Mouse (Mus musculus) c-Kit-negative CD71-positive TER-119-positive erythroid progenitor cells, embryonic 14.5 days (primary cell): ENCODE measurements around the gene Olfr1275.

ENCODE experiments used
- DNase-seq: peaks from one replicate; pipeline ENCODE4 v3.0.0-alpha.2; 2013; ENCODE audit warnings: low read depth, low spot score

Gene Olfr1275

GRCm38 (mm10) chr2:111235186-111235585 is at the start of gene Olfr1275:
Gene Olfr1275, minus strand, starts transcription at chr2:111235286.
- no peak for DNase-seq

DNA sequence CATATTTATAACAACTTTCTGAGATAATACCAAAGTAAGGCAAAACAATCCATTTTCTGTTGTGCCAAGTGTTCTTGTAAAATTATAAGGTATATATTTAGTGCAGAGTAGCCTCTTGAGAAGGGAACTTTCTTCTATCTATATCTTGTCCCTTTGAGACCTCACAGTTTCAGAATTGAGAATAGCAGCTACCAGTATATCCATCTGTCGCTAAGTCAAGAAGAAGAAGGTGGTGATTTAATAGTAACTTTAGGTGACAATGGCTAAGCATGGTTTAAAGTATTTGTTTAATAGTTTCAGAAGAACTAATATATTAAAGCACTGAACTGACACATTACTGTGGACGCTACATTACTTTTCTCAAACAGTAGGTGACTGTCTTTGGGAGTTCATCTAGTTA is 38.9 kb upstream of the Olfr1275 start, which contains the start of gene Olfr1277:
Gene Olfr1277, minus strand, starts transcription at position 101 of the 400 bp plus-strand sequence.
- DNase-seq: no peak

DNA sequence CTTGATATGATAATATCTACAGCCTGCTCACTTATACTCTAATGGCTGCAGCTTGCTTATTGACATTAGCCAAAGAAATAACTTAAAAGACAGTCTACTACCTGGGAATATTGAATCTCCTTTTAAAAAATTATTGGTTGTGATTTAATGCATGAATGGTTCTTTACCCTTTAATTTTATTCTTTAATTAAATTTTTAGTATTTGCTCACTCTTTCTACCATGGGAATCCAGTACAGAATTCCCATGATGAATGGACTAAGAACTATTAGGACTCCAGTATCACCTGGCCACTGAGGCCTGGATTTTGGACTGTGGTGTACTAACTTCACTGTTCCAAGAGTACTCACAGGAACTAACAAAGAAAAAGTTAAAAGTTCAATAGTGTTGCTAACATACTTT is 19.1 kb upstream of the Olfr1275 start, which contains the start of gene Olfr1276:
Gene Olfr1276, plus strand, starts transcription at position 301 of the 400 bp plus-strand sequence.
- DNase-seq: no peak

DNA sequence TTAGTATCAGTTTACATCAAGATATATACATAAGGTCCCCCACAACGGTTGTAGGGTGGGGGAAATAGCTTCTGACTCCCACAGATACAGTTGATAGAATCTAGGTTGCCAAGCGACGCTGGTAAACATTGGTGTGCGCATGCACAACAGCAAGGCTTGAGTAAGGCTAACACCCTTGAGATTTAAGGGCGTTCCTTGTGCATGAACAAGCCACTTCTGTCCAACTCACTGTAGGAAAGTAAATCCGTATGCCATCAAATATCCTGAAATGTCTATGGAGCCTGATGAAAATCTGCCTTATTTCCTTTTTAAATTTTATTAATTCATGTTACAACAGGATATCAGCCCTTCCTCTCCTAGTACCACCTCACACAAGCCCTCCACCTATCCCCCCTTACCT is 5.6 kb downstream of the Olfr1275 start, which contains the start of gene 4930430A15Rik:
Gene 4930430A15Rik, minus strand, starts transcription at position 101 of the 400 bp plus-strand sequence.
- no peak for DNase-seq

DNA sequence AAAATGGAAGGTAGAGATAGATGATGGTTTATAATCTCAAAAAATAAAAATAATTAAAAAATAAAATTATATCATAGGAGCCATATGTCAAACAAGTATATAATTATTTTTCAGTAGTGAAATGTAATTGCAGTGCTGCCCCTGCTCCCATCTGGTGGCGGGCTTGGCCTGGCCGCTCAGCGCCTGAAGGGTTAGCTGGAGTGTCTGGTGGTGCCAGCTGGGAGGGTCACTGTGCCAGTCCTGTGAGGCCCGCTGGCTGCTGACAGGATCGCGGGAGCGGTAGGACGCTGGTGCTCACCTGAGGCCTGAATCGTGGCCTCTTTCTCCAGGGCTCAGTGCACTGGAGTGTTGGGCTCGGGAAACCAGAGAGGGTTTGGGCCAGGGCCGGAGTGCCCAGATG is 53.0 kb downstream of the Olfr1275 start:
- DNase-seq: no peak
